Mouse (Mus musculus) limb, embryonic 11.5 days (tissue): ENCODE measurements around the gene Stpg3. TPM values are rescaled to one million over a fixed set of nuclear protein-coding genes. Genes with fewer than 3 reads are reported as not detected.
A peak's percentile ranks its signal among the peaks of the same experiment; 100 is the strongest.

Experiments
- ATAC-seq: fragments of 200-750 bp; cut with Nextera tagmentation; 2 replicates; pipeline ENCODE4 v1.8.0; 2017; ENCODE audit warnings: low read depth; ENCODE audit not compliant: insufficient number of reproducible peaks, low FRiP score, low TSS enrichment
- DNase-seq: peaks from one replicate; pipeline ENCODE4 v3.0.0-alpha.2; 2015; ENCODE audit warnings: low spot score
- H3K27ac ChIP-seq: fragments of 300-500 bp; sonication (generic); replicated peaks from 2 replicates; pipeline ENCODE4 v1.5.1; 2014; ENCODE audit warnings: low read depth, mild to moderate bottlenecking, low read length
- H3K27me3 ChIP-seq: fragments of 300-500 bp; sonication (generic); 2 replicates; pipeline ENCODE4 v1.6.1; 2014; ENCODE audit warnings: mild to moderate bottlenecking, low read length, mixed read lengths; ENCODE audit not compliant: control insufficient read depth, insufficient read depth
- H3K36me3 ChIP-seq: fragments of 300-500 bp; sonication (generic); 2 replicates; pipeline ENCODE4 v1.6.1; 2014; ENCODE audit warnings: mild to moderate bottlenecking, low read length, moderate library complexity, mixed read lengths; ENCODE audit not compliant: control insufficient read depth, insufficient read depth
- H3K4me1 ChIP-seq: fragments of 300-500 bp; sonication (generic); 2 replicates; pipeline ENCODE4 v1.6.1; 2014; ENCODE audit warnings: low read length, mixed read lengths; ENCODE audit not compliant: control insufficient read depth, insufficient read depth
- H3K4me2 ChIP-seq: fragments of 300-500 bp; sonication (generic); 2 replicates; pipeline ENCODE4 v1.6.1; 2014; ENCODE audit warnings: low read depth, mild to moderate bottlenecking, moderate library complexity; ENCODE audit not compliant: severe bottlenecking
- H3K4me3 ChIP-seq: fragments of 300-500 bp; sonication (generic); 2 replicates; pipeline ENCODE4 v1.5.1; 2014; ENCODE audit warnings: low read depth, low read length
- H3K9ac ChIP-seq: fragments of 300-500 bp; sonication (generic); 2 replicates; pipeline ENCODE4 v1.6.1; 2014; ENCODE audit warnings: mild to moderate bottlenecking, low read length
- H3K9me3 ChIP-seq: fragments of 300-500 bp; sonication (generic); 2 replicates; pipeline ENCODE4 v1.6.1; 2016; ENCODE audit warnings: low read length; ENCODE audit not compliant: control insufficient read depth
- WGBS: fragments of 180-500 bp; shearing (Covaris S2); extraction: QIAGEN DNeasy Blood & Tissue Kit; methylation state at CpG from one replicate; pipeline ENCODE4 v1.1.7; 2014; 5-methylcytosine and 5-hydroxymethylcytosine counted together
- polyA plus RNA-seq: library from polyadenylated mRNA; unstranded; fragments of >200 nt; fragmentation: Nextera tagmentation; extraction: Ambion mirVana; gene quantifications from 2 replicates; pipeline ENCODE4 v1.2.1, GENCODE M21; 2014

Gene Stpg3
- polyA plus RNA-seq, 1 experiment from 2014 or later = 0.19 TPM

GRCm38 (mm10) chr2:25171769-25172153, 42.7 kb downstream of the Stpg3 start:
- Histone ChIP-seq H3K4me3 (no peak overlapping the region), H3K4me1 (peaks cover 21% of the 10 kb centered on the region), H3K9me3 (no peaks in the 10 kb centered on the region), H3K4me2 (no peak overlapping the region), H3K27ac (no peak overlapping the region), H3K27me3 (no peaks in the 10 kb centered on the region), H3K9ac (no peak overlapping the region), H3K36me3 (no peaks in the 10 kb centered on the region)
- no peak for ATAC-seq
- WGBS = 57% methylated on average over 1 of the region's 1 CpGs
- no peak for DNase-seq

- Histone ChIP-seq H3K27me3 (no peaks in the 10 kb centered on the region), H3K4me3 (no peak overlapping the region), H3K36me3 (no peaks in the 10 kb centered on the region), H3K4me1 (peaks cover 16% of the 10 kb centered on the region), H3K27ac (no peak overlapping the region), H3K9me3 (no peaks in the 10 kb centered on the region), H3K4me2 (no peak overlapping the region), H3K9ac (no peak overlapping the region)
- DNase-seq (no peak), ATAC-seq (no peak)
- WGBS = 78% methylated on average over 6 of the region's 6 CpGs
Observed at GRCm38 (mm10) chr2:25171101-25171768, 43.2 kb downstream of the Stpg3 start.

- H3K27ac ChIP-seq = no peak overlapping the region
- no peak overlapping the region for H3K4me2 ChIP-seq
- DNase-seq (no peak), ATAC-seq (no peak)
- no peaks in the 10 kb centered on the region for H3K36me3 ChIP-seq
- no peaks in the 10 kb centered on the region for H3K27me3 ChIP-seq
- H3K9ac ChIP-seq = no peak overlapping the region
- WGBS = 53% methylated on average over 10 of the region's 10 CpGs
- H3K9me3 ChIP-seq = no peaks in the 10 kb centered on the region
- no peak overlapping the region for H3K4me3 ChIP-seq
- H3K4me1 ChIP-seq = peaks cover 12% of the 10 kb centered on the region
Observed at GRCm38 (mm10) chr2:25170326-25171100, 43.9 kb downstream of the Stpg3 start.

GRCm38 (mm10) chr2:25169778-25170177, 44.7 kb downstream of the Stpg3 start:
- Histone ChIP-seq H3K9me3 (no peaks in the 10 kb centered on the region), H3K4me1 (peaks cover 12% of the 10 kb centered on the region), H3K27ac (no peak overlapping the region), H3K9ac (no peak overlapping the region), H3K27me3 (no peaks in the 10 kb centered on the region), H3K36me3 (no peaks in the 10 kb centered on the region), H3K4me3 (no peak overlapping the region), H3K4me2 (no peak overlapping the region)
- DNase-seq (no peak), ATAC-seq (no peak)
- WGBS = 34% methylated on average over 5 of the region's 5 CpGs

GRCm38 (mm10) chr2:25168665-25168978, 45.8 kb downstream of the Stpg3 start:
- WGBS = 16% methylated on average over 2 of the region's 2 CpGs
- ATAC-seq (no peak; the same call in 1 of the 2 replicates), DNase-seq (no peak)
- Histone ChIP-seq H3K4me3 (peak overlapping the region; percentile 39), H3K4me1 (peaks cover 18% of the 10 kb centered on the region), H3K9ac (no peak overlapping the region; the same call in 1 of the 2 replicates), H3K36me3 (no peaks in the 10 kb centered on the region), H3K4me2 (peak overlapping the region; percentile 85), H3K27ac (peak overlapping the region; percentile 45; the same call in 1 of the 2 replicates), H3K27me3 (no peaks in the 10 kb centered on the region), H3K9me3 (no peaks in the 10 kb centered on the region)

GRCm38 (mm10) chr2:25167919-25168664, 46.3 kb downstream of the Stpg3 start:
- H3K4me2 ChIP-seq = peak overlapping the region; percentile 85
- 1% methylated on average over 34 of the region's 41 CpGs for WGBS
- peaks cover 23% of the 10 kb centered on the region for H3K4me1 ChIP-seq
- peak overlapping the region; percentile 53 for H3K9ac ChIP-seq
- H3K27me3 ChIP-seq = no peaks in the 10 kb centered on the region
- H3K4me3 ChIP-seq = peak overlapping the region; percentile 39
- DNase-seq (peak; percentile 82), ATAC-seq (peak; percentile 67)
- no peaks in the 10 kb centered on the region for H3K9me3 ChIP-seq
- H3K36me3 ChIP-seq = no peaks in the 10 kb centered on the region
- peak overlapping the region; percentile 45 for H3K27ac ChIP-seq

- 25% methylated on average over 4 of the region's 4 CpGs for WGBS
- H3K4me1 ChIP-seq = peaks cover 25% of the 10 kb centered on the region
- DNase-seq = peak; percentile 44
Observed at GRCm38 (mm10) chr2:25167481-25167880, 47.0 kb downstream of the Stpg3 start.

More at GRCm38 (mm10) chr2:25167481-25167880, 47.0 kb downstream of the Stpg3 start:
- H3K27ac ChIP-seq = 0 out of 2 replicates have a peak overlapping the region, but pooled peaks have one; percentile 45
- H3K27me3 ChIP-seq = no peaks in the 10 kb centered on the region
- peak overlapping the region; percentile 53 for H3K9ac ChIP-seq
- H3K9me3 ChIP-seq = no peaks in the 10 kb centered on the region
- peak overlapping the region; percentile 85 for H3K4me2 ChIP-seq
- peak overlapping the region; percentile 39 for H3K4me3 ChIP-seq
- ATAC-seq = no peak
- H3K36me3 ChIP-seq = no peaks in the 10 kb centered on the region
